Mouse (Mus musculus) C2C12 (cell line): Measurements from ENCODE around the gene C1qtnf6.

Source experiments
- CEBPB ChIP-seq: IDR thresholded peaks from one replicate; pipeline ENCODE4 v1.6.1; 2011; ENCODE audit warnings: low read depth, mild to moderate bottlenecking, control low read depth, moderate library complexity
- CTCF ChIP-seq: IDR thresholded peaks from one replicate; pipeline ENCODE4 v1.5.1; 2011; ENCODE audit not compliant: control insufficient read depth, insufficient read depth, insufficient read length
- MAX ChIP-seq: IDR thresholded peaks from one replicate; pipeline ENCODE4 v1.6.1; 2011; ENCODE audit warnings: mild to moderate bottlenecking, control low read depth
- USF1 ChIP-seq: IDR thresholded peaks from one replicate; pipeline ENCODE4 v1.6.1; 2011; ENCODE audit warnings: low read depth, mild to moderate bottlenecking, control low read depth, moderate library complexity

DNA sequence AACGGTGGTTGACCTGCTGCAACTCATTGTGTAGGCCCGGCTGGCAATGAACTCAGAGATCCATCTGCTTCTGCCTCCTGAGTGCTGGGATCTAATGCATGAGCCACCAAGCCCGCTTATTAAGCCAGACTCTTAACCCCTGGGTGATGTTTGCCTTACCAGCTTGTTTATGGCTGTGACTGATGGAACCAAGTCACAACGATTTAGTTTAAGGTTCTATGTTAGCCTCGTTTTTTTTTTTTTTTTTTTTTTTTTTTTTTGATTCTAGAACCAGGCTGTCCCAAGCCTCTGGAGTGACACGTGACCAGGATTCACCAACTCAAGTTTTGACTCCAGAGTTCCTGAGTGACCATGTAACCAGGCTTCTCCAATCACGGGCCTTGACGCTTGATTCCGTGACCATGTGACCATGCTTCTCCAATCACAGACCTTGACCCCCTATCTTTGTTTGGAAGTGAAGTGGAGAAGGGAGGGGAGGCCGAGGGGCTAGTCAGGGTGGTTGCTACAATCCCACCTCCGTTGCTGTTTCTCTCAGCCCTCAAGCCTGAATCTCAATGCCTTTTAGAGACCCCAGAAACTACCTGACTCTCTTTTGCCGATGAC lies 21.8 kb downstream of the C1qtnf6 start:
- TF ChIP-seq CTCF = no peak
- TF ChIP-seq MAX = no peak
- TF ChIP-seq CEBPB = no peak
- peak; percentile 75 for TF ChIP-seq USF1
